Mouse (Mus musculus) retina, embryonic 14.5 days (tissue): ENCODE results near the gene Csnk1g2.
"Not testable (repeated sequence)": the region's sequence is repeated elsewhere in the genome, so short reads cannot be mapped to it uniquely, and the experiment has no call there.

Experiments
- DNase-seq: peaks from one replicate; pipeline ENCODE4 v3.0.0-alpha.2; 2015; ENCODE audit warnings: low spot score

Gene Csnk1g2

GRCm38 (mm10) chr10:80602698-80603325 lies 19.8 kb upstream of the Csnk1g2 start, which contains the start of the genes Scamp4 and Adat3:
Gene Scamp4 (plus strand): TSS chr10:80602872.
Gene Adat3 (plus strand): TSS chr10:80602880.
- peak; percentile 96 for DNase-seq

DNA sequence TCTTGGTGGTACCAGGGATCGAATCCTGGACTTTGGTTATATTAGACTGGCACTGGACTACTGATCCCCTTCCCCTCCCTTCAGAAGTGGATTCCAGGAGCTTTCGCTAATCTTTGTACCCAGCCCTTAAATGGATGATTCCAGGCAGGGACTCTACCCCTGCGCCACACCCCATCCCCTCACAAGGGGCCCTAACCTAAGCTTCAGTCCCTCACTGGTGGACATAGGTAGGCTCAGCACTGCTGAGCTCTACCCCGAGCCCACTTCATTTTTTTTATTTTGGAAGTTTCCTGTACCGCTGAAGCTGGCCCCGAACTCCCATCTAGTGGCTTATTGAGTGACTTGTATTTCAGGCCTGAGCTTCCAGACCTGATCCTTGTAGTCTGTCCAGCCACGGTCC lies 19.3 kb upstream of the Csnk1g2 start:
- DNase-seq: no peak

DNA sequence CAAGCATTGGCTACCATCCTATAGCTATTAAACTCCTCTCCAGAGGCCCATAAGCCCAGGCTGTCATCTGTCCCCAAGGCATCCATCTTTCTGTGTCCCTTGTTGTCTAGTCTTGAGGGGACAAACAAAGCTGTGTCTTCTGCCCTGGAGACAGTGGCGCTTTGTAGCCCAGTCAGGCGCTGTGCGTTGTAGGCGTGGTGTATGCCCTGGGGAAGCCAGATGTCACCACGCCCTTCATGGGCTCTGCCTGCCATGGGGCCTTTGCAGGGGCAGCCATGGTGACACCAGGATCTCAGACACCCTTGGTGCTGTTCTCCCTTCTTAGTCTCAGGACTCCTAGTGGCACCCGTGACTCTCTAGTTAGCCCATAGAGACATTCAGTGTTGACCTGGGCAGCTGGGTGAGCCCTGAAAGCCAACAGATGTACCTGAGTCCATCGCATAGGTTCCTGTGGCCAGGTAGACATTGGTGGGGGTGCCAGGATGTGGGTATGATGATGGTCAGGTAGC lies 18.6 kb upstream of the Csnk1g2 start:
- DNase-seq: no peak

DNA sequence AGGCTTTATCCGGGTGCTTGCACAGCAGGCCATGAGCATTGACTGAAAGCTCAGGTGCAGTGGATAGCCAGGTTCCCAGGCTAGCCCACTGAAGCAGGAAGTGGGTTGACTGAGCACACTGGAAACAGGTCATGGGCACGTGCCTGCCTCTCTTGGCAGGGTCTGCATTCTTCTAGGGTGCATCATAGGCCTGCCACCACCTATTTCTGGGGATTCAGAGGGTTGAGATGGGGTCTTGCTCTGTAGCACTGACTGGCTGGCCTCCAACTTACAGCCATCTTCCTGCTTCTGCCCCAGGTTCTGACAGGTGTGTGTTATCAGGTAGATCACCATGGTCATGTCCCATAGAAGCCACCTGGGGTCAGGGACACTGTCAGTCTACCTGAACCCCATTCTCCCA lies 17.6 kb upstream of the Csnk1g2 start:
- DNase-seq: no peak

GRCm38 (mm10) chr10:80605721-80606120 lies 16.9 kb upstream of the Csnk1g2 start, which contains the start of gene Gm49322:
Gene Gm49322 (plus strand): TSS chr10:80606021.
- not testable (repeated sequence) for DNase-seq

GRCm38 (mm10) chr10:80606306-80606705 lies 16.3 kb upstream of the Csnk1g2 start:
- DNase-seq: no peak

DNA sequence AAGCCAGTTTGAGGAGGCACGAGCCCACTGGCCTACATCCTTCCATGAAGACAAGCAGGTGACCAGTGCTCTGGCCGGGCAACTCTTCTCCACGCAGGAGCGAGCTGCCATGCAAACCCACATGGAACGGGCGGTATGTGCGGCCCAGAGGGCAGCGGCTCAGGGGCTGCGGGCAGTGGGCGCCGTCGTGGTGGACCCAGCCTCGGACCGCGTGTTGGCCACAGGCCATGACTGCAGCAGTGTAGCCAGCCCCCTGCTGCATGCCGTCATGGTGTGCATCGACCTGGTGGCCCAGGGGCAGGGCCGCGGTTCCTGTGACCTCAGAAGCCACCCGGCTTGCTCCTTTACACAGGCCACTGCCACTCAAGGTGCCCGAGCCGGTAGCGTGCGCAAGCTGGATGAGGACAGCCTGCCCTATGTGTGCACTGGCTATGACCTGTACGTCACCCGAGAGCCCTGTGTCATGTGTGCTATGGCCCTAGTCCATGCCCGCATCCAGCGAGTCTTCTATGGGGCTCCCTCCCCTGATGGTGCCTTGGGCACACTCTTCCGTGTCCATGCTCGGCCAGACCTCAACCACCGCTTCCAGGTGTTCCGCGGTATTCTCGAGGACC lies 15.8 kb upstream of the Csnk1g2 start:
- no peak for DNase-seq

DNA sequence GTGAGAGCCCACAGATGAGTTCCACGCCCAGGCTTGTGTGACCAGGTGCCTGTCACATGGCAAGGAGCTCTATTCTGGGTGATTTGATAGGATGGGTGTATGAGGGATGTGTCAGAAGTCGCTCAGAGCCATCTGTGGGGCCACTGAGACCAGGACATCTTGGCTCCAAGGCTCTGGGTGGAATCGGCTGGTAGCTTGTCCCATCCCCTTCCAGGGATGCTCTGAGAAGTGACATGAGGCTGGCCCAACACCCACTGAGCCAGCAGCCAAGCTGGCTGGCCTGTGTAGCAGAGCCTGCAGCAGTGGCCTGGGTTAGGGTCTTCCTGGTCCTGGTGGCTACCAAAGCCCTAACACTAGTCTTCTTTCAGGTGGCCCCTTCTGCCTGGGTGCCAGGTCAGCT lies 14.2 kb upstream of the Csnk1g2 start:
- no peak for DNase-seq

DNA sequence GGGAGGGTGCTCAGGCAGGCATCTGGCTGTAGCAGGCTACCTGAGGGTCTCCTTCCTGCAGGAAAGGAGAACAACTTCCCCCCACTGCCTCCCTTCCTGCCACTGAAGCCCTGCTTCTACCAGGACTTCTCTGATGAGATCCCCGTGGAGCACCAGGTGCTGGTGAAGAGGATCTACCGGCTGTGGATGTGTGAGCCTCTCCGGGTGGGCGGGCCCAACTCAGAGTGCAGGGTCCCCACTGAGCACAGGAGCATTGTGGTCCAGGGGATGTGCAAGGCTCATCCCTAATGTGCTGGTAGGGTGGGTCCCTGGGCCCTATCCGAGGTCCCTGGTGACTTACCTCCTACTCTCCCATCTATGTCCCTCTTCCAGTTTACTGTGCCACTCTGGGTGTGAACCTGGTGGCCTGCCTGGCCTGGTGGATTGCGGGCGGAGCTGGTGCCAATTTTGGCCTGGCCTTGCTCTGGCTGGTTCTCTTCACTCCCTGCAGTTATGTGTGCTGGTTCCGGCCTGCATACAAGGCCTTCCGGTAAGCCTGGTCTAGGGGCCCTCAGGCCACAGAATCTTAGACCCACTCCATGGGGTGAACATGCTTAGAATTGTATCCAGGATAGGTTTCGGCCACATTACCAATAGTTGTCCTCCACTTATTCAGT lies 13.2 kb upstream of the Csnk1g2 start:
- DNase-seq: no peak

DNA sequence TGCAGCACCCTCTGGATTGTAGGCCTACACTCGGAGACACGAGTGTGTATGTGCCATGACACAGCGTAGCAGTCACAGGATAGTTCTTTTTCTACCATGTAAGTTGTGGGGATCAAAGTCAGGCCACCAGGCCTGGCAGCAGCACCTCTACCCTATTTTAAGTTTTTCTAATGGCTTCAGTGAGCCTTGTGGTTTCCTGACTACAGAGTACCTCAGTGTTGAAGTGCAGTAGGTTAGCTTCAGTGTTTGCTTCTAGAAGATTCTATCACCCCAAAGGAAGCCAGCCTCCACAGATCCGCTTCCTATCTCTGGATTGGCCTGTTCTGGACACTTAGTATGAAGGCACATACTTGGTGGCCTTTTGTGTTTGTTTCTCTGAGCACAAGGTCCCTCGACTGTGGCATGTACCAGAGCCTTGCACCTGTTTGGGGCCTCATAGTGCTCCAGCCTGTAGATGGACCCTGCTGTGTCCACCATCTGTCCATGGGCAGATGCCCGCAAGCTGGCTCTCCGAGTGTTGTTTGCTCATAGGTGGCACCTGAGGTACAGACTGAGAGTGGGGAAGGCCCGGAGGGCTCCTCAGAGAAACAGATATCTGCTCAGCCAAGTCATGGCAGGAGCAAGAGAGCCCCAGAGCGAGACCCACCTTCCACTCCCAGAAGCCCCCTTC lies 12.4 kb upstream of the Csnk1g2 start:
- DNase-seq: no peak

DNA sequence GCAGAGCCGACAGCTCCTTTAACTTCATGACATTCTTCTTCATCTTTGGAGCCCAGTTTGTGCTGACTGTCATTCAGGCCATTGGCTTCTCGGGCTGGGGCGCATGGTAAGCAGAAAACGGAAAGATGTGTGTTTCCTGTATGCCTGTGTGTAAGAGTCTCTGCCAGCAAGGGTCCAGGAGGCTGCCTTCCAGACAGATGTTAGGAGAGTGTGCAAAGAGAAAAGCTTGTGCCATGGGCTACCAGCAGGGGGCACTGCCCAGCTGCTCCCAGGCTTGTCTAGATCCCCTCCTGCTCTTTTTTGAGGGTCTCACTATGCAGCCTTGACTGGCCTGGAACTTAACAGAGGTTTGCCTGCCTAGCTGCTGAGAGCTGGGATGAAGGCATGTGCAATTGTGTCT lies 11.6 kb upstream of the Csnk1g2 start:
- peak; percentile 81 for DNase-seq

- no peak for DNase-seq
Measured at GRCm38 (mm10) chr10:80611905-80612304, 10.7 kb upstream of the Csnk1g2 start.

DNA sequence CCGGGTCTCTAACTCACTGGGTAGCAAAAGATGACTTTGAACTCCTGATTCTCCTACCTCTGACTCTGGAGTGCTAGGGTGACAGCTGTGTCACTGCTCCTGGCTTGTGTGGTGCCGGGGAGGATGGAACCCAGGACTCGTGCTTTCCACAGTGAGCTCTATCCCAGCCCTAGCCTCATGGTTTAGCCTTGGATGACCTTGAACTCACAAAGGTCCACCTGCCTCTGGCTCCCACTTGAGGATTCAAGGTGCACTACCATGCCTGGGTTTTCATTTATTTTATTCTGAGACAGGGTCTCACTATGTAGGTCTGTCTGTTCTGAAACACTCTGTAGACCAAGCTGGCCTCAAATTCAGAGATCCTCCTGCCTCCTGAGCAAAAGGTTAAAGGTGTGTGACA lies 8.8 kb upstream of the Csnk1g2 start:
- no peak for DNase-seq

DNA sequence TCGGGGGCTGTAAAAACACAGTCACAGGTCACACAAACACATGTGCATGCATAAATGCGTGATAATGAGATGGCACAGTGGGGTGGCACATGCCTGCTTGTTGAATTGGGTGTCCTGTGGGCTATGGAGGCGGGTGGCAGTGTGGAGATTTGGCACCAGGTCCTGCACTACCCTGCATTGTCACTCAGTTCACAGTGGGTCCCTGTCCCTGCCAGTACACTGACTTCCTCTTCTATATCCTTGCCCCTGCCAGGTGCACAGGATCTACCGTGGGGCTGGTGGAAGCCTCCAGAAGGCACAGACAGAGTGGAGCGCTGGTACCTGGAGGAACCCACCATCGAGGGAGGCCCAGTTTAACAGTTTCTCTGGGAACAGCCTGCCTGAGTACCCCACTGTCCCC lies 8.3 kb upstream of the Csnk1g2 start:
- DNase-seq: no peak

GRCm38 (mm10) chr10:80618181-80618580 lies 4.5 kb upstream of the Csnk1g2 start:
- no peak for DNase-seq

DNA sequence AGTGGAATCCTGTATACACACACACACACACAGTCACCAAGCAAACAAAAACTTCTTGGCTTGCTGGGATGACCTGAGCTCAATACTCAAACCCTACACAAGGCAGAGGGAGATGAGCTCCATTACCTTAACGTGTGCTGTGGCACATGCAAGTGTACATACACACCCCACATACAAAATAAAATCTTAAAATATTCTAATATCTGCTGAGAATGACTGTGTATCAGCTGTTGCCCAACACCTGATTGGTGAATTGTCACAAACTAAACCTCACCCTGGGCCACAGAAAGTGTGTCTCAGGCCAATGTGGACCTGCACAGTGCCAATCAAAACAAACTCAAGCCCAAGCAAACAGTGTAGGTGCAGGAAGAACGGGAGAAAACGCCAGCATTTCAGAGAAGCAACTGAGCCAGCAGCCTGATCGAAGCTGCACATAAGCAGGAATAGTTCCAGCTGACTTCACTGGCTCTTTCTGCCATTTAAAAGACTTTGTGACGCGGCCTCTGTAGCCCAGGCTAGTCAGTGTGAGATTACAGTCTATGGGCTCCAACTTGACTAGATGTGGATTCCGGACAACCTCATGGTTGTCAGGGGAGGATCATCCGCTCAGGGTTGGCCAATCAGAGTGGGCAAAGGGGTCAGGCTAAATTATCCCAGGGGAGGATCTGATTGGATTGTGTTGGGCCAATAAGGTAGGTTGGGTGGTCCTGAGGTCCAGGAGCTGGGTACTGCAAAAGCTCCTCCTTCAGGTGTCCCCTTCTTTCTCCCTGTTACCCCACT lies 3.0 kb upstream of the Csnk1g2 start:
- no peak for DNase-seq

- no peak for DNase-seq
Measured at GRCm38 (mm10) chr10:80620365-80620764, 2.3 kb upstream of the Csnk1g2 start.

DNA sequence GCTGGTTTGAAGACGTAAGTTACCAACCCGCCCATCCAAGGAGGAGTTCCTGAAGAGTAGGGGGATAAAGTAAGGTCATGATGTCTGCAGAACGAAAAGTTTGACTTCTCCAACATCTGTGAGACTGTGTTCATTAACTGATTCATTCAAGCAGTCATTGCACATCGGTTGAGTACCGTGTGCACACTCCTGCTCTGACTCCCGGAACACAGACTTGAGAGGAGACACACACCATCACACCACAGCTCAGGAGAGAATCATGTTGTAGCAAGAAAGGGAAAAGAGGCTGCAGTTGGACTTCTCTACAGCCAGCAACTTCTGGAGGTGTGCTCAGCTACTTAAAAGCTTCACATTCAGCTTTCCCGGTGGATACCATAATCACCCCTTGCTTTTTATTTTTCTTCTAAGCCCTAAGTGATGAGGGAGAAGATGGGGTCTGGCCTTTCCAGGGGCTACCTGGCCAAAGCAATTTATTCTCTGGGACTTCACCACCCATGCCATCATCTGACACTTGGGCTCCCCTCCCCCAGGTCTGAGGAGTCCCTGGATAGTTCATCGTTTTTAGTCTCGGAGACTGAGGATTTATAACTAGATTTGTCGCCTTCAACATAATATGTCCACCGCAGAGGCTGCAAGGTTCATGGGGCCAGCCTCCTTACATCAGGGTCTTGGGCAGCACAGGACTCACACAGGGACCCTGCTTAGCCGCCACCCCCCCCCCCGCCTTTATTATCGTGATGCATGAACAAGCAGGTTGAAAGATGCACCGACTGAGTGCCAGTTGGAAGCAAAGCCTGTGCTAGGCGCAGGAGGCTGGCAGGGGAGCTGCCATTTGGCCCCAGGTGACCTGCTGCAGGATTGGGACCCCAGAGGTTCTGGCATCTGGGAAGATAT lies 1.6 kb upstream of the Csnk1g2 start:
- DNase-seq: no peak

DNA sequence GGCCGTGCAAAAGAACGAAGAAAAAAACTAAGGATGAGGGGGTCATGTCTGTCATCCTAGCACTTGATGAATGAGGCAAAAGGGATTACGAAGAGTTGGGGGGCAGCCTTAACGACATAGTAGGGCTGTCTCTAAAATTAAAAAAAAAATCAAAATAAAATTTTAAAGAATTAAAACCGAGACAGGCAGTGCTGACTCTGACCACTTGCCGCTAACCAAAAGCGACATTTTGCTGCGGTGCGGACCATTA lies 1.0 kb upstream of the Csnk1g2 start:
- DNase-seq: no peak

DNA sequence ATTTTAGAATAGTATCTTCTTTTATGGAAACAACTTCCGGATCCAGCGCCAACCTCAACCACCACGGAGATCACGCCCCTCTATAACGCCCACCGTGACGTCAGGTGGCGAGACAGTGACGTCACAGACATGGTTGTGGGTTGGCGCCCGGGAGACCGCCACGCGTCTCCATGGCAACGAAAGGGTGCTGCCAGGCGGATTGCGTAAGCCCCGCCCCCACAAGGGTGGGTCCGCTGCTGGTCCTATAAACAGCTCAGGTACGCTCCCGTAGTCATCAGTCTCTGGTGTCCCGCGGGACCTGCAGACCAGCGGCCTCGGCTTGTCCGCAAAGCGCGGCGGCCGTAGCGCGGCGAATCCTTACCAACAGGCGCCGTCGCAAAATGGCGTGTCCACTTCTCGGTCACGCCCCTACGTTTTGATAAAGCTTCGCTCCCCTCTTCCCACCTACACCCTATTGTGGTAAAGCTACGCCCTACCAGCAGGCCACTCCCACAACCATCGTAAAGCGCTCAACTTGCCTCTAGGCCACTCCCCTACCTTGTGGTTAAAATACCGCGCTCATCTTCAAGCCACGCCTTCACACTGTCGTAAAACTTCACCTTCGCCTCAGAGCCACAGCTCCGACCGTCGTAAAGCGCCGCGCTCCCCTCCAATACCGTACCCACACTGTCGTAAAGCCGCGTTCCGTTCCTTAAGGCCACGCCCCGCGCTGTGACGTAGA lies 538 bp upstream of the Csnk1g2 start:
- DNase-seq: peak; percentile 100
